Mouse (Mus musculus) c-Kit-positive CD71-negative TER-119-negative erythroid progenitor cells, embryonic 14.5 days (primary cell): ENCODE data around the gene Tent4a.

Experiments used
- DNase-seq: peaks from one replicate; pipeline ENCODE4 v3.0.0-alpha.2; 2013; ENCODE audit warnings: low read depth

Tent4a gene

DNA sequence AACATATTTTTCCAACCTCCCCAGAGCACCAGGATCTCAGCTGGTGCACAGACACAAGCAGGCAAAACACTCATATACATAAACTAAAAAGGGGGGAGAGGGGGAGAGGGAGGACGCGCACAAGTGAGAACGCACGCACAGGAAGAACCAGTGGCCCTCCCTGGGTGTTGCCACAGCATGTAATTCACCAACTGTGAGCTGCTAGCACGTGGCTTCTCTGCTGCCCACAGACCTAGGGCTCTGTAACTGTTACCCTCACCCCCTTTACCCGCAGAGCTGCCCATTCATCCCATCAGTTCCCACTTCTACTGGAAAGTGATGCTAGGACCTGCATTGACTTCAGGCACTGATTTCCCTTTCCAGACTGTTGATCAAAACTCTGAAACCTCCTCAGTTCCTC lies 15.3 kb downstream of the Tent4a start:
- no peak for DNase-seq

DNA sequence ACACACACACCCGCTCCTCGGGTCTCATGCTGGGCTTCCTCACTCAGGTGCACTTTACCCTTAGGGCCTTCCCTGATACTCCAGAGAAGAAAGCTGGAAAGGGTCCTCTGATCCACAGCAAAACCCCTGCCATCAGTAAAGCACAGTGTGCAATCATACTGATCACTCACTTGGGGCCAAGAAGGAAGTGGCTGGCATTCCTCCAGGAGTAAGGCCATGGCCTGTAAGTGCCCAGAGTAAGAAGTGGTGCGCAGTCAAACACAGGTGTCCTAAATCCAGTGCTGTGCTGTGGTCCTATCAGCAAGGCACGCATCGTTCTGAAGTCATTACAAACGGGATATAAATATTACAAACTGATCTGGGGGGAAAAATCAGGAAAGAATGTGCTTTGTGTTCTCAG lies 17.0 kb downstream of the Tent4a start:
- DNase-seq, result no peak

DNA sequence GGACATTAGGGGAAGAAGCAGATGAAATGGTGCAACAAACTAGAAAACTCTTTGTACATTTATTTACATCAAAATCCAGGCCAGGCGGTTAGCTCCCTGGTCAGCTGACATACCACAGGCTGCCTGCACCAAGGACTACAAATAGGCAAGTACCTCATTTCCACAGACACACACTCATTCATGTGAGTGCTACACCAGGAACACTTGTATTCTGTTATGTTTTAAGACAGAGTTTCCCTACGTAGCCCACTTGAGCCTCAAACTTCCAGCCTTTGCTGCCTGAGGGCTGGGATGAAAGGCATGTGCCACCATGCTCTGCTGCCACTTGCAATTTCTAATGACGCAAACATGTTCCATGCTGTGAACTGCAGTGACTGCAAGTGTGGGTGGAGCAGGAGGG lies 19.3 kb downstream of the Tent4a start:
- no peak for DNase-seq

DNA sequence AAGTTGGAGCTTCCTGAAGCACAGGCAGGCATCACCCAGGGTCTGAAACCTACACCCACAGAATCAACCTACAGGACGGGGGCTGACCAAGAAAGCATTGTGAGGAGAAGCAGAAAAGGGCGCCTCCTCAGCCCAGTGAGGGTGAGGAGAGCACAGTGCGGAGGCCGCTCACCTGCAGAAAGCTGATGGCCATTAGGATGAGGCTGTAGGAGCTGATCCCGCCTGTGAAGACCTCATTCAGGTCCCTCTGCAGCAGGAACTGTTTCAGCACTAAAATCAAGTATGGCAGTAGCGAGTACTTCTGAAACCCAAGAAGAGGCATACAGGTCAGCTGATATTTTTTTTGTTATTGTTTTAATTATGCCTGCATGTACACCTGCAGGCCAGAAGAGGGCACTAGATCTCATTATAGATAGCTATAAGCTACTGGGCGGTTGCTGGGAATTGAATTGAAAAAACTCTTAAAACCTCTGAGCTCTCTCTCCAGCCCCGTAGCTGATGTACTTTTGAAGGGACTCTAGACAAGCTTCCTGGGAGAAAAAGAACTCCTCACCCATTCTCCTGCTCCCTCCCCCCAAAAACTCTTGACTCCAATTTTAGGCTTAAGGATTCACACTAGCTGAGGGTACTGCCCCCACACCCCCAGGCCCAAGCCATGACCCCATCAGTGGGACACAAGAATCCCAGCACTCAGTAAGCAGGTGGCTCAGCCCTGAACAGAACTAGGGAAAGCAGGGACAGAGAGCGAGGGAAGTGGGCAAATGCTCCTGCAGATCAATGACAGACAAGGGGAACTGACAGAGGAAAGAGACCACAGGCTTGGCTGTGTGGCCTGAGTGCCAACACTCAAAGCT lies 24.8 kb downstream of the Tent4a start:
- DNase-seq, result no peak

DNA sequence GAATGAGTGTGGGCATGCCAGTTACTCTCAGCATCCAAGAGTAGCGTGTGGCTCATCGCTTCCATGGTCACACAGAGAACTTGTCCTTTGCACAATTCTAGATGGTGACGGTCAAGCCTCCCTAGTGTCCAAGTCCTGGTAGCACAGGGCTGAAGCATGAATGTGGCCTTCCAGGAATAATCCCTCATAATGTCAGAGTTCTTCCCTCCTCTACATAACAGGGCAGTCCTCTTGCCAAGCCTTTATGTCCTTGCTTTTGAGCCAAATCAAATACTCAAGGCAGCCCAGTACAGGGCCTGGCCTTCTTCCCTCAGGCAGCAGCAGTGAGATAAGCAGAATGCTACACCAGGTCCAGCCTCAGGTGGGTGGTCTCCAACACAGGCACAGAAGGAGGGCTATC lies 26.8 kb downstream of the Tent4a start:
- DNase-seq, result no peak

DNA sequence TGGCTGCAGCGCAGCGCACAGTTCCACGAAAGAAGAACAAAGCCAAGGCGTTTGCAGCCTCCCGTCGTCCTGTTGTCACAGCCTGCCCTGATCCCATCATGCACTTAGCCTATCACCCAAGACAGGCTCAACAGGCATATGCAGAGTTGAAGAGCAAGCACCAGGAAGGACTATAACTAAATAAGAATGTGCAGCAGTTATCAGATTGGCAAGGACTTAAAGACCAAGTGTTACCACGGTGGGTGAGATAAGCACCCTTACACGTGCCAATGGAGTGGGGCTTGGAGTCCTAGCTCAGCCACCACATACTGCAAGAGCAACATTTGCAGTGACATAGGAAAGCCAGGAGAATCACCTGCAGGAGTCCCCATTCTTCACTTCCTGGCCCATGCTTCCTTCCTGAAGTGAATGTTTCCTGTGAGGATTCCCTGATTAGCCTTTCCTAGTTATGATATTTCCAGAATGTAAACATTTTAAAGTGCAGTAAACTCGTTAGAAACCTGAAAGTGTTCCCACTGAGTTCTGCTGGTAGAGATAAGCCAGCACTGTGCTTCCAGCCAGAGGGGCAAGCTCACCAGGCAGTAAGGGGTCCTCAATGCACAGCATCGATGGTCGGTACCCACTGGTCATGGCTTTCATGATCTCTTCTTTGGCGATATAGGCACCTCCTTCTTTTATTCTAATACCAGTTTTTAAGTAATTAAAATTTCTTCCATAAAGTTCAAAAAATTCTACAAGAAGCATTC lies 27.9 kb downstream of the Tent4a start:
- DNase-seq, result no peak

DNA sequence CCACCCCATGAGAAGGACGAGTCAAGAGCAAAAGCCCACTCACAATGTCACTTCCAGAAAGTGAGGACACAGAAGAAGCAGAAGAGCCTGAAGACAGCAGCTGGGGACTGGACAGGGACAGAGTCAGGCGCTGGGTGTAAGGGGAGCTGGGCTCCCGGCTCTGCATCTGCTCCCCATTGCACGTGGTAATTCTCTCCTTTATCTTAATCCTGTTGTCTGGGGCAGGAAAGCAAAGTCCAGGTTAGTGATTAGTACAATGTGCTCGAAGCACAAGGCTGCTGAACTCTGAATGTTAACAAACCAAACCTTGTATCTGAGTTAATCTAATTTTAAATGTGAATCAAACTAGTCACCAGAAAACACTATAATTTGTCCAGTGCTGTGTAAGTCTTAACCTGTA lies 31.6 kb downstream of the Tent4a start:
- no peak for DNase-seq

DNA sequence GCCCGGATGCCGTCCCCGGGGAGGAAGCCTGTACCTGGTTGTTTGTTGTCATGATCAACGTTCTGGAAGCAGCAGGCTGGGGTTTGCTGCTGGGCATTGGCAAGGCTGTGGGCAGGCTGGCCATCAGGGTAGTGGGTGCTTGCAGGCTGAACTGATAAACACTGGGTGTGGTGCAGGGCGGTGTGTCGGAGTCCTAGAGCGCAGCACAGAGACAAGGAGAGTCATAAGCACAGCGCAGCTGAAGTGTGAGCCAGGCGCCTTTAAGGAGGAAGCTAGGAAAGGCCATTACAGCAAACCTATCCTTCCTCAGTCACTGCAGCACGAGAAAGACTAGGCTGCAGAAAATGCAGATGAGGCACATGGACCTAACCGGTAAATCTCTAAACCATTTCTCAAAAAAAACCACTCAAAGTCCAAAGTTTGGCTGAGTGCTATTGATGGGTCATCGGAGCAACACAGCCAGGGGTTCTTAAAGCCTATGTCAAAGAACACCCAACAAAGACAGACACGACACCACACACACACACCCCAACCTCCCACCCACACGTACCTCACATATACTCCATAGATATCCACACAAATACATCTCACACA lies 32.2 kb downstream of the Tent4a start:
- no peak for DNase-seq

DNA sequence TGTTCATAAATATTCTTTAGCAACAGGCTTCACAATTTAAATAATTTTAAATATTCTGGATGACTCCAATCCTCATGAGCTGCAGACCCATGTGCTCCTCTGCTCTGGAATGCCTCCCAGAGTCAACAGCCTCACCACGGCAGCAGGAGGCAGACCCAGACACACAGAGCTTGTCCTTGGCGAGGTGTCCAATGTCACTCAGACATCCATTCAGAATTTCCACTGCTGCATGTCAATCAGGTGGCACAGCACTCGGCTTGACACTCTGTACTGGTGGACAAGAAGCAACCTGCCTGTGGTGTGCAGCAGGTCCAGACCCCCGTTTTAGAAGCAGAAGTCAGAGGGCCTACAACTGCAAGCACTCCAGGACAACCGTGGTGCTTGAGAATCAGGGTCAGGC lies 36.1 kb downstream of the Tent4a start:
- DNase-seq, result no peak

DNA sequence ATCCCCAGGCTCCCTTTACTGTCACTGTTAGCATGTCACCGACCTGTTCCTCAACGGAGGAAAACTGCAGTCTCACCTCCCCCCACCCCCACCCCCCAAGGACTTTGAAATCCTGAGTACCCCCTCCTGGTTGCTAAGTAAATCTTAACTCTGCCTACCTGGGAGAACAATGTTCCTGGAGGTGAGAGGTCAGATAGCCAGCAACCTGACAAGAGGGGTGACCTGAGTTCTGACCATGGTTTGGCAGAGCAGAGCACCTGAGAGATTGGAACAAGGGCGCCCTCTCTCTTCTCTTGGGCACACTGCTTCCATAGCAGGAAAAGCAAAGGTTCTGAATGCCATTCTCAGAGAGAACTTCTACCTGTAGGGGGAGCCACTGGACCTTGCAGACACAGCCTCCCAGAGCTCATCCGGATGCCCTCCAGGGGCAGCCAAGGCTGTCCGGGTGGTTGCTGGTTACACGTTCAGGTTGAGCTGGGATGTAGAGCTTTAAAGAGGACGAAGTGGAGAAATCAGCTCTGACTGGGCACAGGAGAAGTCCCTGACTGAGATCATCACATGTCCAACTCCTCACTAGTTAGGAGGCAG lies 41.4 kb downstream of the Tent4a start:
- peak; percentile 76 for DNase-seq

DNA sequence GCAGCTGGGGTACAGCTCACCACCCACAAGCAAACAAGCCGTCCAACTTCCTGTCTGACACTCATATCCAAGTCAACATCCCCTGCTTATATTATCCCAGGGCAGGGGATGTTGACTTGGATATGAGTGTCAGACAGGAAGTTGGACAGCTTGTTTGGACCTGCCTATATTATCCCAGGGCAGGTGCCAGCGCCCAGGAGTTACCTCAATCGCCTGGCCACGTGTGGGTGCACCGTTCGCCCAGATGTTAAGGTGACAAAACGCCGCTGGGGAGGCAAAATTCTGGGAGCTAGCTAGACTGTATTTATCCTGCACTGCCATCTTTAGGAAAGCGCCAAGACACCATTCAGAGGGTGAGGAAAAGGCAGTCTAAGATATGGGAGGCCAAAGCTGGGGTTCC lies 44.6 kb downstream of the Tent4a start:
- DNase-seq, result no peak

DNA sequence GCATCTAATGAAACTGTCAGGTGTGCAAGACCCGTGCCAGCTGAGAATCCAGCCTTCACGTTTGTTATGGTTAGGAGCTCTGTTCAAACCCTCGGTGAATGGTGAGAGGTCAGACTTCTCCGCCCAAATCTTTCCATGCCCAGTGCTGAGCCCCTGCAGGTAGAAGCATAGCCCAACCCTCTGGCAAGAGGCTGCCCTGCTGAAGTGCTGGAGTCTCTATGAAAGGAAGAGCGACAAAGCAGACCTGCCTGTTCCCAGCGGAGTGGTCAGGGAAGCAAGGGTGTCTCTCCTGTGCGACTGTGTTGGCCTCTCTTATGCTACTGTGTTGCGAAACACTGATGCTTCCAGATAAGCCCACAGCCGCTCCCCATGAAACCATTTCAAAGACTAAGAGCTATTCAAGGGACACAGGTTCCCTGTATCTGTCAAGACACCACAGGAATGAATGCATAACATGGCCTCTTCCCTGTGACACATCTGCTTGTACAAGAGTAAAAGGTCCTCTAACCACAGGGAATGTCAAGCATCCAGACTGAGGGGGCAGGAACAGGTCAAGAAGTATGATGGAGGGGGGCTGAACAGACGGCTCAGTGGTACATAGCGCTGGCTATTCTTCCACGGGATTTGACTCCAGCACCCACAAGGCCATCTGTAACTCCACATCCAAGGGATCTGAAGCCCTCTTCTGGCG lies 45.7 kb downstream of the Tent4a start:
- no peak for DNase-seq

DNA sequence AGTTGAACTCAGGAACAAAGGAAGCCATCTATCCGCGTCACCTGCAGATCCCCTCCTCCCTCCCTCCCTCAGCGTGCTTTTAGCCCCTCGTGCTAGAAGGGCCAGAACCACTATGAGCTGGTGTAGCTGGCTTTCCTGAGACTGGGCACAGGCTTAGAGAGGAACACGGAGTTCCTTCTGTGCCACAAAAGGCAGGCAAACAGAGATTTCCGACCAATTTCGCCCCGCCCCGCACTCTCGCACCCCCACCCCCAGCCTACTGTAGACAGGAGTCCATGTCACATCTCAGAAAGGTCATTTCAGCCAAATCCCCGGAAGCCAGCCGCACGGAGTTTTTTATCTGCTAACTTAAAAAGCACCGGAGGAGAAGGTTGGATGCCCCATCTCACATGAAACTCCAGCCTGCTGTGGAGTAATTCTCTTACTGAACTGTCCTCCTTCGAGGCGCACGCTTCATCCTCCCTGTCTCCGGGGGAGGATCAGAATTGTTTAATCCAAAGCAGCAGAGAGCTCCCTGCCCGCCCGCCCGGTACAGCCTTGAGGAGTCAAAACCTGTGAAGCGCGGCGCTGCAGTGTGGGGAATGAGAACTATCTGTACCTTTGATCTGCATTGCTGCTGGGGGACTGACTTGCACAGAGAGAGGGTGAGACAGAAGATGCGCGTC lies 46.7 kb downstream of the Tent4a start:
- DNase-seq, result no peak

DNA sequence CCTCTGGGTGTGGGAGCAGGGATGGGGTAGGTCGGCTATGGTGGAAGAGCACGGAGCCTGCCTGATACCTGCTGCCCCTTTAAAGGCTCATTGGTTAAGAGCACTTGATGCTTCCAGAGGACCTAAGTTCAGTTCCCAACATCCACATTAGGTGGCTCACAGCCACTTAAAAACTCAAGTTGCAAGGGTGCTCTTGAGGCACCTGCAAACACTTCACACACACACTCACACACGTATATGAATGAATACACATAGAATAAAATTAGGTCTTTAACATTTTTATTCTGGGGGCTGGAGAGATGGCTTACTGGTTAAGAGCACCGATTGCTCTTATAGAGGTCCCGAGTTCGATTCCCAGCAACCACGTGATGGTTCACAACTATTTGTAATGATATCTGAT lies 47.3 kb downstream of the Tent4a start:
- DNase-seq, result no peak

DNA sequence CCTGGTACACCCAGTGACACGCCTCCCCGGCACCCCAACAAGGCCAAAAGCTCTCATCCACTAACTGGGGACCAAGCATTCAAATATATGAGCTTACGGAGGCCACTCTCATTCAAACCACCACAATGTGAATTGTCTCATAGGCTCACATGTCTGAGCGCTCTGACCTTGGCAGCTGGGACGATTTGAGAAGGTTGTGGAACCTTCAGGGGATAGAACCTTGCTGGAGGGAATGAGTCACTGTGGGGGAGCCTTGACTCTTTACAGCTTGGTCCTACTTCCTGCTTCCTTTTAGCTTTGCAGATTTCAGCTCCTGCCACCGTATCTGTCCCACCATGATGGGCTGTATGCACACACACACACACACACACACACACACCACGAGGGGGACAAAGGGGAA lies 48.6 kb downstream of the Tent4a start:
- DNase-seq, result no peak

DNA sequence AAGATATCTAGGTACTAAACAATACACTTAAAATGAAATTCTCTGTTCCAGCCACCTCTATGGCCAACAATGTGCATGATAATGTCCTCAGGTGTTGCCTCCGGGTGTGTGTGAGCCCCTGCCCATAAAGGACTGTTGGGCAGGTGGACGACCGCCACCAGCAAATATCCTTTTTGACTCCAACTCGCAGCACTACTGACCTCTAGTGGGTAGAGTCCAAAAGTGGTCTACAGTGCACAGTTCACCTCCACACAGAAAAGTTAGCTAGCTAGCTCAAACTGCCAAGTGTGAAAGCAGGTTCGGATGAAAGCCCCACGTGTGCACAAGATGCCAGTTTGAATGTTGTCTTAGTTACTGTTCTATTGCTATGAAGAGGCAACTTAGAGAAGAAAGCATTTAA lies 49.1 kb downstream of the Tent4a start:
- no peak for DNase-seq

DNA sequence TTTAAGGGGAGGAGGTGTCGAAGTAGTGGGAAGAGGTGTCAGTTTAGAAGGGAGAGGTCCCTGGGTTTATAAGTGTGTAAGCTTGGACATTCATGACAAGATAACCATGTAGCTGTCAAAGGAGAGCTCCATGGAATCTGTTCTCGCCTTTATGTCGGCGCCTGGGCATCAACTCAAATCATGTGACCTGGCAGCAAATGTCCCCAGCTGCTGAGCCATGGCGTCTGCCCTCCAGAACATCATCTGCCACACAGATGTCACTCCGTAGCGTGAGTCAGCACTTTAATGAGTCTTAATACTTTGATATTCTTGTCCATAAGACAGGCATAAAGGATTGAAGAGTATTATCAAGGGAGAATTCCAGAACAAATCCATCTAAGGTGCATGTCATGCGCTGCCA lies 51.7 kb downstream of the Tent4a start:
- no peak for DNase-seq

DNA sequence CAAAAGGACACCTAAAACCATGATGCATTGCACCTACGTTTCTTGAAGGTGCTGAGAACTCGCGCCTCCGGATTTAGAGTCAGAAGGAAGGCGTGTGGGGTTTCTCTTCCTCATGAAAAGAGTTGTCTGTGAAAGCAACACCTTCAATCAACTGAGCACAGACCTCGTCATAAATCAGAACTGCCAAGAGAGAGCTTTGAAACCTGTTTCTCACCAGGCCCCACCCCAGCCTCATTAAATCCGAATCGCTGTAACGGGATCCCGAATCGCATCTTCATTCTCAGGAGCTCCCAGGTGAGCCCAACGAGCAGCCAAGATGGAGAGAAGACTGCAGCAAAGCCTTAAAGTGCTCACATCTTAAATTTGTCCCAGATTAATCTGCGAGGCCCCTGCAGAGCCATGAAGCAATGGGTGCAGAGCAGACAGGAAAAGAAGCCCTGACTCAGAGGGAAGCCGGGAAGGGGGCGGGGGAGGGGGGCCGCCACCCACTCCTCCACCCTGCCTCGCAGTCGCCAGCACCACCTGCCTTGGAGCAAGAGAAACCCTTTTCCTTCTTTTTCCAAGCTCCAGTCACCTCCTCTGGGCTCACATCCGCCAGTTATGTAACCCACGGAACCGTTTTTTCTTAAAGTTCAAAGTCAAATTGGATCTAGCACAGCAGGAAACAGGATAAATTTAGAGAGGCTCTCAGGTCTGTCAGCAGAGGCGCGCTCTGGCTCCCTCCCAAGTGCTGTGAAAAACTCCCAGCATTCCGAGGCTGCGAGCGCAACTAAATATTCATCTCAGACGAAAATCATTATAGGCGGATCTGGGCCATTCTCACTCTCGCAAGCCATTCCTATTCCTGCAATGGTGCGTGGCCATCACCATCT lies 52.5 kb downstream of the Tent4a start:
- no peak for DNase-seq

DNA sequence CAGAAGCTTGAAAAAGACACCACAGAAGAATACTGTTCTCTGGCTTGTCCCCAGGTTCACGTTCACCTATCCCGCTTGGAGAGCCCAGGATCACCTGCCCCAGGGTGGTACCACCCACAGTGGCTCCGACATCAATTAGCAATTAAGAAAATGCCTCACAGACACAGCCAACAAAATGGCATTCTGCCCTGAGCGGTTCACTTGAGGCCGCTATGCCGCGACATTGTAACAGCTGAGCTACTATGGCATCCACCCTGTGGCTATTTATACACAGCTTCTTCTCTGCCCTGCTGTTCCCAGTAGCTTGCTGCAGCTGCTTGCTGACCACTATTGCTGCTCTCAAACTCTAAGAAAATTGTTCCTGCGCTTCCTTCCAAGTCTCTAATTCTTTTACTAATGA lies 53.4 kb downstream of the Tent4a start:
- no peak for DNase-seq

DNA sequence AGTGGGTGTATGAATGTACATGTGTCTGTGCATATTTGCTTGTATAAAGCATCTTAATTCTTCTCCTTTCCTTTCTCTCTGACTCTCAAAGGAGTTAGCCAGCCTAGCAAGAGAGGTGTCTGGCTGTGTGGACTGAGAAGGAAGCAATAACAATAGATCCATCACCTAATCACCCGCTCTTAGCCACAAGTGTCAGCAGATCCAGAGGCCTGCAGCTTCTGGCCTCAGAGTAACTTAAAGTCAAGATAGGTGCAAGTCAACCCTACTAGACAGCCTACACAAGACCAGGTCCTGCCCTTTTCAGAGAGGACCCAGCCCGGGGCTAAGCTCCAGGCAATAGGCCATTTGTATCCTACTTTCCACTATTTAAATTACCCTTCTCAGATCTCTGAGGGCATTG lies 54.5 kb downstream of the Tent4a start:
- DNase-seq, result no peak

DNA sequence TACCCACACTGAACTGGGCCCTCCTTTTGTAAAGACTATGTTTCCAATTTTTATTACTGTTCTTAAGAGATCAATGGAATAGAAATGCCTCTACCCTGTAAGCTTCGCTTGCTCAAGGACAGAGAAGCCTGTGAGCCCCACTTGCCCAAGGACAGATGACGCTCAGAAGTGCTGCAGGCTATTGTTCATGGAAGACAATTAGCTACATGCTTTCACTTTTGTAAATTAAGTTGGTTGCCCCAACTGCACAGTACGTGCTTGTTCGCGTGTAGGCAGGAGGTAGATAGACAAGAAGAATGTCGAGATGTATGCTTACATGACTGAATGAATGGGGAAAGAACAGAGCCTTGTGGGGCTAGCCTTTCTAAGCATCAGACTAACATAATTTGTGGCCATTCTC lies 55.7 kb downstream of the Tent4a start:
- DNase-seq, result no peak
